Mouse (Mus musculus): ENCODE results near the gene Lad1. TPM values are rescaled to one million over a fixed set of nuclear protein-coding genes. Genes with fewer than 3 reads are reported as not detected.
A peak's percentile ranks its signal among the peaks of the same experiment; 100 is the strongest.

Gene Lad1
- polyA plus RNA-seq (2014; fragmentation: Nextera tagmentation; extraction: Ambion mirVana), result 0.58 and 1.0 TPM in 2 replicates

DNA sequence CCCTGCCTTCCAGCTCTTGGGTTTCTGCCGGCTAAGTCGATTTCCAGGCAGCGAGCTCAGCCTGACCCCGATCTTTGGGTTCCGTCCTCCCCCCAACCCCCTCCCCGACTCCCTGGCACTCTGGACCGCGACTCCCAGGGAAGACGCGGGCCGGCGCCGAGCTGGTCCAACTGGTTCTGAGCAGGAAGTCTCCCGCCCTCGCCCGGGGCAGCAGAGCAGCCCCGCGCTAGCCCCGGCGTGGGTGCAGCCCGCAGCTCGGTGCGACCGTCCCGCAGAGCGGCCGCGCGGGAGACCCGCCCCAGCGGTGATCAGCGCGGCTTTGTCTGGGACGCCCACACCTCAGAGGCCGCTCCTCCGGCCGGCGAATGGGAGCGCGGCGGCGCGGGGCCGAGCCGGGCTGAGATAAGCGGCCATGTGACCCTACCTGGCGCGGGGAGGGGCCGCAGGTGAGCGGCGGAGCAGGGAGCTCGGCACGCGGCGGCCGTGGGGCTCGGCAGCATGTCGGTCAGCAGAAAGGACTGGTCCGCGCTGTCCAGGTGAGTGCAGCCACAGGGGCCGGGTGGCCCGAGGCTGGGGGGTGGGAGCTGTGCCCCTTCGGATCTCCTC is at the start of gene Lad1:
Lad1 (plus strand) TSS at position 118 of the 606 bp plus-strand sequence.
- H3K9me3 ChIP-seq (ENCODE audit: control insufficient read depth, low read length), result no peaks in the 10 kb centered on the region
- peak within 1 kb of the TSS; percentile 56 for H3K4me3 ChIP-seq (replicated peaks; ENCODE audit: low read depth, low read length)
- no peaks in the 10 kb centered on the region for H3K4me1 ChIP-seq (ENCODE audit: control insufficient read depth, insufficient read depth, low read length)
- under 1% methylated on average over 63 of the region's 63 CpGs for WGBS
- H3K9ac ChIP-seq (replicated peaks; ENCODE audit: low read length), result peak within 1 kb of the TSS; percentile 68
- DNase-seq, result peak; percentile 69
- H3K36me3 ChIP-seq (ENCODE audit: control insufficient read depth, insufficient read depth, low read length), result no peaks in the 10 kb centered on the region
- H3K4me2 ChIP-seq (ENCODE audit: low read length), result peak within 1 kb of the TSS; percentile 98
- H3K27ac ChIP-seq (replicated peaks; ENCODE audit: low read depth, low read length), result no peak within 1 kb of the TSS
- ATAC-seq (ENCODE audit: low FRiP score, low TSS enrichment), result peak; percentile 55; the same call in 1 of the 2 replicates
- peaks cover 38% of the 10 kb centered on the region for H3K27me3 ChIP-seq (ENCODE audit: control insufficient read depth, insufficient read depth, low read length)

DNA sequence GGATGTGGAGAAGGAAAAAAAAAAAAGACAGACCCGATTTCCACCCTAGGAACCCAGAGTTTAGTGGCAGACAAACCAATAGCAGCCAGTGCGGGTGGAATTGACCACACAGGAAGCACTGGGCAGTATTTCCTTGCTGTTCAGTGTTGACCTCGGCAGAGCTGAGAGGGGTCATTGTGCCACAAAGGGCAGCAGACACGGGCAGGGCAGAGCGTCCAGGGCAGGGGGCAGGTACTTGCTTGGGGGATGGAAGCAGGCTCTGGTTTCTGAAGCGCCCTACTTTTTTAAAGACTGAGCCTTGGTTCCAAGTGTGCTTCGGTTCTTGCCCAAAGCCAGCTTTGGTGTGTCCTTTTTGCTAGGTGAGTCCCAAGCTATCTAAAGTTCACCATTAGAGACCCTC is 48.2 kb upstream of the Lad1 start:
- Histone ChIP-seq H3K9ac (replicated peaks; ENCODE audit: low read length) (no peak overlapping the region), H3K27ac (replicated peaks; ENCODE audit: low read depth, low read length) (no peak overlapping the region), H3K4me1 (ENCODE audit: control insufficient read depth, insufficient read depth, low read length) (peaks cover 17% of the 10 kb centered on the region), H3K27me3 (ENCODE audit: control insufficient read depth, insufficient read depth, low read length) (peaks cover 2% of the 10 kb centered on the region; the same call in 1 of the 2 replicates), H3K36me3 (ENCODE audit: control insufficient read depth, insufficient read depth, low read length) (no peaks in the 10 kb centered on the region), H3K9me3 (ENCODE audit: control insufficient read depth, low read length) (no peaks in the 10 kb centered on the region), H3K4me2 (ENCODE audit: low read length) (no peak overlapping the region), H3K4me3 (replicated peaks; ENCODE audit: low read depth, low read length) (no peak overlapping the region)
- no peak for ATAC-seq (ENCODE audit: low FRiP score, low TSS enrichment)
- WGBS, result 82% methylated on average over 7 of the region's 7 CpGs
- no peak for DNase-seq

DNA sequence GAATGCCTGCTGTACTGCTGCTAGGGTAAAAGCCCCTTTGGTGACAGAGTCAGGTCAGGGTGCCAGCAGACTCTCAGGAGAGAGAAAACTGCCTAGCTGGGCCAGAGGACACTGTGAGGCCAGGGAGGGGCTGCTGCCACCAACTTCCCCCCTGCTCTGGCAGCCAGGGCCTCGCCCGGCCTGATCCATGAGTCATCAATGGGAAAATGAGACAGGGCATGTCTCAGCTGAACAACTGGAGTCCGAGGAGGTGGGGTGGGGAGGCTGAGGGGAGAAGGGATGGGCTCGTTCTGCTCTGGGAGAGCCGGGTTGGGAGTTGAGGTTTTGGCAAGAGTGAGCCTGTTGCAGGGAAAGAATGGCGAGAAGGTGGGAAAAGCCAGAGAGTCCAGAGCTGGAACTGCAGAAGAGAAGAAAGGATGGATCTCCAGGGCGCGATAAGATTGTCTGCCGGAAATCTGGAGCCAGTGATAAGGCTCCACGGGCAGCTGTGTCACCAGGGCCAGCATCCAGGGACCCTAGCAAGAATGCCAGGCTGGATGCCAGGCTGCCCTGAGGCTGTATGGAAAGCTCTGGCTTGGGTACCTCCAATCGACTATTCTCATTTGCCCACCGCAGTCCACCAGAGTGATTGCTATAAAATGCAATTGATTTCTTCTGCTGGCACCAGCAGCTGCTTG is 47.4 kb upstream of the Lad1 start:
- 58% methylated on average over 12 of the region's 12 CpGs for WGBS
- ATAC-seq (ENCODE audit: low FRiP score, low TSS enrichment), result no peak
- no peak overlapping the region for H3K9ac ChIP-seq (replicated peaks; ENCODE audit: low read length)

DNA sequence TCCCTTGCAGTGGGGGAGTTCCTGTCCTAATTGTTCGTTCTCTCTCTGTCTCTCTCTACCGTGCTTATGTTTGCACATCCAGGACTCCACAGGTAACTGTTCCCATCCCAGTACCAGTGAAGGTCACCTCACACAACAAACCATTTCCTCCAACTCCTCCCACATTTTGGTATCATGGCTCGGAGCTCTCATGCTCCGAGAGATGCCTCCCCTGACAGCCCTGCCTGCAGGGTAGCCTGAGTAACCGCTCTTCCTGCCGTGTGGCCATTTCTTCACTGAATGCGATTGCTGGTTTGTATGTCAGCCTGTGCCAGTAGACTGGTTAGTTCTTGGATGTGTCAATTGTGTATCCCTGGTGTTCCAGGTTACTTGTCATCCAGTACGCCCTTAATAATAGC is 46.8 kb upstream of the Lad1 start:
- no peak for DNase-seq
- no peak for ATAC-seq (ENCODE audit: low FRiP score, low TSS enrichment)
- no peak overlapping the region for H3K4me3 ChIP-seq (replicated peaks; ENCODE audit: low read depth, low read length)
- H3K4me1 ChIP-seq (ENCODE audit: control insufficient read depth, insufficient read depth, low read length), result peaks cover 14% of the 10 kb centered on the region
- no peaks in the 10 kb centered on the region for H3K9me3 ChIP-seq (ENCODE audit: control insufficient read depth, low read length)
- H3K4me2 ChIP-seq (ENCODE audit: low read length), result no peak overlapping the region
- no peaks in the 10 kb centered on the region for H3K36me3 ChIP-seq (ENCODE audit: control insufficient read depth, insufficient read depth, low read length)
- no peak overlapping the region for H3K27ac ChIP-seq (replicated peaks; ENCODE audit: low read depth, low read length)
- no peaks in the 10 kb centered on the region for H3K27me3 ChIP-seq (ENCODE audit: control insufficient read depth, insufficient read depth, low read length)
- H3K9ac ChIP-seq (replicated peaks; ENCODE audit: low read length), result no peak overlapping the region
- WGBS, result 72% methylated on average over 8 of the region's 8 CpGs

More for the DNA sequence above, 47.4 kb upstream of the Lad1 start:
- no peaks in the 10 kb centered on the region for H3K9me3 ChIP-seq (ENCODE audit: control insufficient read depth, low read length)
- H3K36me3 ChIP-seq (ENCODE audit: control insufficient read depth, insufficient read depth, low read length), result no peaks in the 10 kb centered on the region
- DNase-seq, result peak; percentile 36
- H3K27ac ChIP-seq (replicated peaks; ENCODE audit: low read depth, low read length), result no peak overlapping the region
- H3K4me2 ChIP-seq (ENCODE audit: low read length), result no peak overlapping the region
- H3K4me3 ChIP-seq (replicated peaks; ENCODE audit: low read depth, low read length), result no peak overlapping the region
- H3K27me3 ChIP-seq (ENCODE audit: control insufficient read depth, insufficient read depth, low read length), result no peaks in the 10 kb centered on the region
- peaks cover 17% of the 10 kb centered on the region for H3K4me1 ChIP-seq (ENCODE audit: control insufficient read depth, insufficient read depth, low read length)

DNA sequence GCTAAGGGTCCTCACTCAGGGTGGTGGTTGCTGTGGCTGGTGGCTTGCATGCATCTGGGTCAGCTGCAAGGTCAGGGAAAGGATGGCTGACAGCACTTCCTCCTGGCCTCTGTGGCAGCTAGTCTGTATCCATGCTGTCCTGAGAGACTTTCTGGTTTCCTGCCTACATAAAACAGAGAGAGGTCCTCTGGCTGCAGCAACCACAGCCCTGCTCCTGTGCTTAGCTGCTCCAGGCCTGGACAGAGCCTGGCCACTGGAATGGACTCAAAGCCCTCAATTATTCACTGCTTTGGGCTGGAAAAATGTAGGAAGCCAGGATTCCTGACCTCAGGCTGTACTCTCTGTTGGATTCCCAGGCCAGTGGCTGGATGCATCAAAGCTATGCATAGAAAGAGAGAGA is 41.8 kb upstream of the Lad1 start:
- Histone ChIP-seq H3K4me3 (replicated peaks; ENCODE audit: low read depth, low read length) (no peak overlapping the region), H3K27ac (replicated peaks; ENCODE audit: low read depth, low read length) (no peak overlapping the region), H3K36me3 (ENCODE audit: control insufficient read depth, insufficient read depth, low read length) (no peaks in the 10 kb centered on the region), H3K4me1 (ENCODE audit: control insufficient read depth, insufficient read depth, low read length) (peaks cover 7% of the 10 kb centered on the region; the same call in 1 of the 2 replicates), H3K9me3 (ENCODE audit: control insufficient read depth, low read length) (no peaks in the 10 kb centered on the region), H3K27me3 (ENCODE audit: control insufficient read depth, insufficient read depth, low read length) (peaks cover 3% of the 10 kb centered on the region; the same call in 1 of the 2 replicates), H3K4me2 (ENCODE audit: low read length) (no peak overlapping the region), H3K9ac (replicated peaks; ENCODE audit: low read length) (no peak overlapping the region)
- DNase-seq (no peak), ATAC-seq (ENCODE audit: low FRiP score, low TSS enrichment) (no peak)

DNA sequence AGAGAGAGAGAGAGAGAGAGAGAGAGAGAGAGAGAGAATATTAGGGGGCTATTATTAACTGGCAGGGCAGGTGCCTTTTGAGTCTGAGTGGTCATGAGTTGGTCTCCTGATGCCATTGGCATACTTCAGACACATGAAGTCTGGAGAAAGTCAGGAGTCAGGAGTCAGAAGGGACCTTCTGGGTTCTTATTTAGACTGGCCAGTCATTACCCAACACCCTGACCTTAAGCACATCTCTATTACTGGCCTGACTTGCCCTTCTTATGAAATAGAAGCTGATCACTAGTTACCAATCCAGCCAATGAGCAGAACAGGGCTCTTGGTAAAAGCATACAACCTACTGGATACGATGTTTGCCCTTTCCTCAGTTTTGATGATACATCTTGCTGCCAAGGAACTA is 41.4 kb upstream of the Lad1 start:
- 100% methylated on average over 1 of the region's 1 CpGs for WGBS
- no peak for ATAC-seq (ENCODE audit: low FRiP score, low TSS enrichment)
- H3K36me3 ChIP-seq (ENCODE audit: control insufficient read depth, insufficient read depth, low read length), result no peaks in the 10 kb centered on the region
- H3K4me1 ChIP-seq (ENCODE audit: control insufficient read depth, insufficient read depth, low read length), result peaks cover 7% of the 10 kb centered on the region; the same call in 1 of the 2 replicates
- H3K27me3 ChIP-seq (ENCODE audit: control insufficient read depth, insufficient read depth, low read length), result peaks cover 3% of the 10 kb centered on the region; the same call in 1 of the 2 replicates
- DNase-seq, result no peak
- no peak overlapping the region for H3K4me3 ChIP-seq (replicated peaks; ENCODE audit: low read depth, low read length)
- no peak overlapping the region for H3K4me2 ChIP-seq (ENCODE audit: low read length)
- H3K9ac ChIP-seq (replicated peaks; ENCODE audit: low read length), result no peak overlapping the region
- H3K9me3 ChIP-seq (ENCODE audit: control insufficient read depth, low read length), result no peaks in the 10 kb centered on the region
- no peak overlapping the region for H3K27ac ChIP-seq (replicated peaks; ENCODE audit: low read depth, low read length)

DNA sequence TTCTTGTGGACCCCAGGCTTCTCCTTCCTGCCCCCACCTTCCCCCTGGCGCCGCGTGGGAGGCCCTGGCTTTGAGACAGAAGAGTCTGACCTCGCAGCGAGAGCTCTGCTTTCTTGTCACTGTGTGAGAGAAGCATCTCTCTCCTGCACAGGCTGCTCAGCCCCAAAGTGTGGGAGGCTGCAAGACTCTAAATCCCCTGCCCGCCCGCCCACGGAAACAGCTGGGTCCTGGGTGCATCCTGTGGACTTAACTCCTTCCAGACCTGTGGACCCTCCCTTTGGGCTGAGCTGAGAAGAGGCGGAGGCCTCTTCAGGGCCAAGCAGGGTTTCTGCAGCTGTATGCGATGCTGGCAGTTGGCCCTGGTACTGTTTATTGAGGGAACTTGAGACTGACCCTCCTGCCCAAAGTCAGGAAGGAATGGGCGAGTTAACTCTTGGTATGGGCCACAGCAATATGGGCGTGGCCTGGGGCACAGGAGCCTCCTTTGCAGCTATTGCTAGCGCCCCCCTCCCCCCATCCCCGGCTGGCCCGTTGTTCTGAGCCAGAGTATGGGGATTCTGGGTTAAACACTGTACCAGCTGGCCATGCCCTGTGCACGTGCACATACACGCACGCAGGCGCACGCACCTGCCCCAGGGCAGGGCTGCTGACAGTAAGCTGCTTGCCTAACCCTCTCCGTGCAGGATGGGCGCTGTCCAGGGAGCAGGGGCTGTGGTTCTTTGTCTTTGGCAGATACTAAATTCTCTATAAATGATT is 39.4 kb upstream of the Lad1 start, which contains the start of gene Tnni1:
Tnni1 (plus strand) TSS at position 655 of the 756 bp plus-strand sequence.
- no peak within 1 kb of the TSS for H3K27ac ChIP-seq (replicated peaks; ENCODE audit: low read depth, low read length)
- no peak within 1 kb of the TSS for H3K9ac ChIP-seq (replicated peaks; ENCODE audit: low read length)
- no peak within 1 kb of the TSS for H3K4me2 ChIP-seq (ENCODE audit: low read length)
- 29% methylated on average over 22 of the region's 22 CpGs for WGBS
- H3K9me3 ChIP-seq (ENCODE audit: control insufficient read depth, low read length), result no peaks in the 10 kb centered on the region
- H3K4me3 ChIP-seq (replicated peaks; ENCODE audit: low read depth, low read length), result no peak within 1 kb of the TSS
- DNase-seq (peak; percentile 39), ATAC-seq (ENCODE audit: low FRiP score, low TSS enrichment) (peak; percentile 67)
- peaks cover 7% of the 10 kb centered on the region; the same call in 1 of the 2 replicates for H3K4me1 ChIP-seq (ENCODE audit: control insufficient read depth, insufficient read depth, low read length)
- peaks cover 3% of the 10 kb centered on the region; the same call in 1 of the 2 replicates for H3K27me3 ChIP-seq (ENCODE audit: control insufficient read depth, insufficient read depth, low read length)
- H3K36me3 ChIP-seq (ENCODE audit: control insufficient read depth, insufficient read depth, low read length), result no peaks in the 10 kb centered on the region

DNA sequence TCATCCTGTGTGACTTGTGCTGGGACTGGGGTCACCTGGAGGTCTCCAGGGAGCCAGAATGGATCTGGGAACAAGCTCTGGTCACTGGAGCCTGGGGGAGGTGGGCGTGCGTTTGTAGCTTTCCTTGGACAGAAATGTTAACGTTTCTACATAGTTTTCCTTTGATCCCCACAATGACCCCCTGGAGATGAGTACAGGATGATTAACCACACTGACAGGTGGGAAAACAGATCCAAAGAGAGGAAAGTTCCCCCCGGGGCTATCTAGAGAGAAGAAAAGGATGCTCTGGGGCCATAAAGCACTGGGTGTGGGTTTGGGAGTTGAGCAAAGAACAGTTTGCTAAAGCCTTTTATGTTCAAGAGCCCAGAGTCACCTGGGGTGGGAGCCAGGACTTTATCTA is 37.7 kb upstream of the Lad1 start:
- DNase-seq (no peak), ATAC-seq (ENCODE audit: low FRiP score, low TSS enrichment) (no peak)
- peaks cover 3% of the 10 kb centered on the region; the same call in 1 of the 2 replicates for H3K27me3 ChIP-seq (ENCODE audit: control insufficient read depth, insufficient read depth, low read length)
- H3K4me2 ChIP-seq (ENCODE audit: low read length), result no peak overlapping the region
- H3K36me3 ChIP-seq (ENCODE audit: control insufficient read depth, insufficient read depth, low read length), result no peaks in the 10 kb centered on the region
- H3K4me1 ChIP-seq (ENCODE audit: control insufficient read depth, insufficient read depth, low read length), result peaks cover 7% of the 10 kb centered on the region; the same call in 1 of the 2 replicates
- H3K9me3 ChIP-seq (ENCODE audit: control insufficient read depth, low read length), result no peaks in the 10 kb centered on the region
- H3K4me3 ChIP-seq (replicated peaks; ENCODE audit: low read depth, low read length), result no peak overlapping the region
- H3K27ac ChIP-seq (replicated peaks; ENCODE audit: low read depth, low read length), result no peak overlapping the region
- WGBS, result 54% methylated on average over 4 of the region's 4 CpGs
- no peak overlapping the region for H3K9ac ChIP-seq (replicated peaks; ENCODE audit: low read length)

Data from midbrain, embryonic 14.5 days (tissue).